Mouse (Mus musculus): ENCODE measurements around the gene Ptprf. TPM values are rescaled to one million over a fixed set of nuclear protein-coding genes. Genes with fewer than 3 reads are reported as not detected.

Gene Ptprf
- polyA plus RNA-seq, 1 experiment from 2014 or later, result 88.2 TPM

DNA sequence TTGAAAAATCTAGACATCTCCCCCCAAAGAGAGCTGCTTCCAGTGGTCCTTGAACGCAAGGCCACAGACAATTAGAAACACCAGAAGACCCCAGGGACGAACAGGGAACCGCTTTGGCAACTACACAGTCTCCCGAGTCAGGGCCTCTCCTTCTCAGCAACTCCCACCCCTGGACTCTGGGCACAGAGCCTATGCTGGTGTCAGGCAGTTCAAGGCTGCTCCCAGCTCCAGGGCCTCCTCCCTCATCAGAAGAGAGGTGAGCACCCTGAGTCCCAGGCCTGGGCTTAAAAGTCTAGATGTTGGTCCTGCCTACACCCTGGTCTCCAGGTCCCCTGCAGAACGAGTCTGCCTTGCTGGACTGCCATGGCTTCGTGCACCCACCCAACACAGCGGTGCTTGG, 10.7 kb downstream of the Ptprf start:
- Histone ChIP-seq H3K27ac (replicated peaks) (0 out of 2 replicates have a peak overlapping the region, but pooled peaks have one; percentile 51), H3K4me3 (no peak overlapping the region), H3K36me3 (replicated peaks) (peaks cover 87% of the 10 kb centered on the region), H3K9me3 (no peaks in the 10 kb centered on the region), H3K4me1 (peaks cover 73% of the 10 kb centered on the region), H3K27me3 (replicated peaks; ENCODE audit: low read depth, poor library complexity, severe bottlenecking) (no peaks in the 10 kb centered on the region)
- no peak for DNase-seq (ENCODE audit: low spot score)
- WGBS, result 87% methylated on average over 7 of the region's 7 CpGs

DNA sequence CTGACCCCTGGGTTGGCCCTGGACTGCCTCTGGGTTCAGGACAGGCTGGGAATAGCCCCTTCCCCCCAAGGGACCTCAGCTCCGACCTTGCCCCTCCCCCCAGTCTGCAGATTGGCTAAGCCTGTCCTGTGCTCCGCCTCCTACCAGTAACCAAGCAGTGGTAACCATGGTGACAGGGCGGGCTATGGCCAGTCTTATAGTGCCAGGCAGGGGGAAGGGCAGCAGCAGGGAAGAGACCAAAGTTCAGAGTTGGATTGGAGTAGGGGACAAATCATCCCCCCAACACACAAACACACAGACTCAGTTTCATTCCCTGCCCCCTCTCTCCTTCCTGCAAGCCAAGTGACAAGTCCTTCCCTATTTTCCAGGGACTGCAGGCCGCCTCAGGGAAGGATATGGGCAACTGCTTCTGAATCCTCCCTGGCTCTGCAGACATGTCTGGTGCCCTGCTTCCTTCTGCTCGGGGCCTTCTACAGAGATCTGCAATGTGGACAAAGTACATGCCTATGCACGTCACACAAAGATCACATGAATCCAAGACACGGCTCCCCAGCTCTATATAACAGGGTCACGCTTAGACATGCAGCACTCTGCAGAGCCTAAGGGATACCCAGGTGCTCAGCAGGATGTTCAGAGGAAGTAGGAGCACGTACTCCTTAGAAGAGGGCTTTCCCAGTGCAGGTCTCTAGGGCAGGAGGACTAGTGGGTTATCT, 14.5 kb downstream of the Ptprf start:
- 18% methylated on average over 9 of the region's 9 CpGs for WGBS
- H3K4me1 ChIP-seq, result peaks cover 95% of the 10 kb centered on the region

DNA sequence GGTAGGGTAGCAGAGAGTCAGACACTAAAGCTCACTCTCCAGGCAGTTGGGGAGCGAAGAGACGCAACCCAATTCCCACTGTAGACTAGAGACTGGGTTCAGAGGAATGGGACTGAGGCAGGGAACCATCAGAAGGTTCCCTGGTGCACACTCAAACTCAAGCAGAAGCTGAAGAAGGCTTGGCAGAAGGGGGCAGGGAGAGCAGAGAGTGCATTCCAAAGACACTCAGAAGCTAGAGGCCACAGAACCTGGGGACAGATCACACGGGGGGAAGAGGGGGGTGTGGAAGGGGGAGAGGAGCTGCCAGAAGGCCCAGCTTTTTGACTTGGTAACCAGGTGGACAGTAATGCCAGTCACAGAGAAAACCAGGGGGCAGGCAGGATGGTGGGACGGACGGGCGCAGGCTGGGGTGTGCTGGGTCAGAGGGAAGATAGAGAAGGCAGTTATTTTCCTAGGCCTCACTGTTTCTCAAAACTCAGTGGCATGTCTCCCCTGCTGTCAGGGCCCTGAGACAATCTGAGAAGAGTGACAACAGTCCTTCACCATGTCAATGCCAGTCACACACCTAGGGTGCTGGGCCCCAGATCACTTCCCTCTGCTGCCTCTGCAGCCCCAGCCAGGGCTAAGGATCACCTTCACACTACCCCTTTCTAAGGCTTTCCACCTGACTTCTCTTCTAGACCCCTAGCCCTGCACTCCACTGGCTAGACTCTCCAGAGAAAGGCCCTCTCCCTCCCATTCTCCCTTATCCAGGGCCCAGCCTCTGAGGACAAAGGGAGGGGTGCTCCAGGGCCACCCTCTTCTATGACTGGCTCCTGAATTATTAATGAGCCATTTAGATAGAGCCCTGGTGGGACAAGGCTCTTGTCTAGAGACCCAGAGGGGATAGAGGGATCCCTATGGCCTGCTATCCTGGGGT, 15.3 kb downstream of the Ptprf start:
- H3K4me3 ChIP-seq, result peak overlapping the region; percentile 44
- H3K4me1 ChIP-seq, result peaks cover 96% of the 10 kb centered on the region
- H3K9me3 ChIP-seq, result peaks cover 5% of the 10 kb centered on the region; the same call in 1 of the 2 replicates
- H3K27ac ChIP-seq (replicated peaks), result peak overlapping the region; percentile 91
- no peak for DNase-seq (ENCODE audit: low spot score)
- WGBS, result 69% methylated on average over 6 of the region's 6 CpGs
- no peaks in the 10 kb centered on the region for H3K27me3 ChIP-seq (replicated peaks; ENCODE audit: low read depth, poor library complexity, severe bottlenecking)
- H3K36me3 ChIP-seq (replicated peaks), result peaks cover 89% of the 10 kb centered on the region

More for the DNA sequence above, 14.5 kb downstream of the Ptprf start:
- peak; percentile 96 for DNase-seq (ENCODE audit: low spot score)
- peak overlapping the region; percentile 44 for H3K4me3 ChIP-seq
- H3K9me3 ChIP-seq, result no peaks in the 10 kb centered on the region
- H3K27ac ChIP-seq (replicated peaks), result peak overlapping the region; percentile 91
- H3K27me3 ChIP-seq (replicated peaks; ENCODE audit: low read depth, poor library complexity, severe bottlenecking), result no peaks in the 10 kb centered on the region
- peaks cover 87% of the 10 kb centered on the region for H3K36me3 ChIP-seq (replicated peaks)

DNA sequence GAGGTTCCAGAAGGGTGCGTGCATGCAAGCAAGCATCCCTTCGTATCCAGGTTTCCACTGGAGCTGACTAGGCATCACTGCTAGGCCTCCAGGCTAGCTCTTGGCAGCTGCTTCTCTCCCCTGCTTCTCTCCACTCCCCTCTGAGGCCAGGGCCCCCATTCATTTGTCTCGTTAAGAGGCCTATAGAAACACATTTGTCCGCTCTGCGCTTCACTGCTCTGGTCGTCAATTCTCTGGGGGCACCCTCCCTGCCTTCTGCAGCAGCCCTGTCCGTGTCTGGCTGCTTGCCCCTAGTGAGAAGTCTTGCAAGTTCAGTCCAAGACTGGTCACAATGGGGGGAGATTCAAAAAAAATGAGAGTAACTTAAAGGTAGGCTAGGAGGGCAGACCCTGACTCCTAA, 16.7 kb downstream of the Ptprf start:
- H3K36me3 ChIP-seq (replicated peaks), result peaks cover 89% of the 10 kb centered on the region
- H3K9me3 ChIP-seq, result peaks cover 7% of the 10 kb centered on the region; the same call in 1 of the 2 replicates
- H3K27me3 ChIP-seq (replicated peaks; ENCODE audit: low read depth, poor library complexity, severe bottlenecking), result no peaks in the 10 kb centered on the region
- H3K4me1 ChIP-seq, result peaks cover 95% of the 10 kb centered on the region
- peak overlapping the region; percentile 91 for H3K27ac ChIP-seq (replicated peaks)
- WGBS, result 48% methylated on average over 7 of the region's 7 CpGs
- no peak overlapping the region for H3K4me3 ChIP-seq
- DNase-seq (ENCODE audit: low spot score), result no peak

DNA sequence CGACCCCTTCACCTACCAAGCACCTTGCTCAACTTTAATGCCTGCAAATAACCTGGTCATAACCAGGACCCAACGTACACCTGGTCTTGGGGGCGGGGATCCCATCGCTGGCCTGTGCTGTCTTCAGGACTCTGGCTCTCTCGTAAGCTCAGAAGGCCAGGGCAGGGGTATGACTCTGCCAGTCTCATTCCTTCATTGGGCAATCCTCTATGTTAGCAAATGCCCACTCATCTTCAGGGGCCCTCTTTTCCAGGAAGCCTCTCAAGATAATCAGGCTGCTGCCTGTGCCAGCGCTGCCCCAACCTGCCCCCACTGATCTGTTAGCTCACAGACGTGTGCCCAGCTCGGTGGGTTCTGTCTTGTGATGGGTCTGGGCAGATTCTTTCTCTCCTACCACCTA, 17.2 kb downstream of the Ptprf start:
- Histone ChIP-seq H3K27ac (replicated peaks) (peak overlapping the region; percentile 91), H3K4me3 (no peak overlapping the region)
- WGBS, result 81% methylated on average over 8 of the region's 8 CpGs

DNA sequence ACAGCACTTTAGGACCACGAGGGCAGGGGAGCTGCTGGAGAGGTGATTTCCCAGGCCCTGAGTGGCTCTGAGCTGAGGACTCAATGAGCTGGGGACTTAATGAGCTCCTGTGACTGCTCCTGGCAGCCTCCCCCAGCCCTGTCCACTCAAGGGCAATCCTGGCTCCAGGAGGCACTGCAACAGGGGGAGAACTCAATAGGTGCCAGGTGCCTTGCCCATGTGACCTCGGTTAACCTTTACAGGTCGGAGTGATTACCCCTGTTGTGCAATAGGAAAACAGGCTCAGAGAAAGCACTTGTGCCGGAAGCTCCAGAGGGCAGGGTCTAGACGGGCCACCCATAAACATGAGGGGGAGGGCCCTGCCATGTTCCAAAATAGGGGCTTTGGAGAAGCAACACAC, 17.7 kb downstream of the Ptprf start:
- peaks cover 7% of the 10 kb centered on the region; the same call in 1 of the 2 replicates for H3K9me3 ChIP-seq
- H3K27me3 ChIP-seq (replicated peaks; ENCODE audit: low read depth, poor library complexity, severe bottlenecking), result no peaks in the 10 kb centered on the region
- DNase-seq (ENCODE audit: low spot score), result no peak
- H3K36me3 ChIP-seq (replicated peaks), result peaks cover 92% of the 10 kb centered on the region
- no peak overlapping the region for H3K4me3 ChIP-seq
- 45% methylated on average over 5 of the region's 5 CpGs for WGBS
- peak overlapping the region; percentile 91 for H3K27ac ChIP-seq (replicated peaks)
- H3K4me1 ChIP-seq, result peaks cover 97% of the 10 kb centered on the region

More for the DNA sequence above, 17.2 kb downstream of the Ptprf start:
- Histone ChIP-seq H3K4me1 (peaks cover 95% of the 10 kb centered on the region), H3K36me3 (replicated peaks) (peaks cover 89% of the 10 kb centered on the region), H3K9me3 (peaks cover 7% of the 10 kb centered on the region; the same call in 1 of the 2 replicates), H3K27me3 (replicated peaks; ENCODE audit: low read depth, poor library complexity, severe bottlenecking) (no peaks in the 10 kb centered on the region)
- no peak for DNase-seq (ENCODE audit: low spot score)

DNA sequence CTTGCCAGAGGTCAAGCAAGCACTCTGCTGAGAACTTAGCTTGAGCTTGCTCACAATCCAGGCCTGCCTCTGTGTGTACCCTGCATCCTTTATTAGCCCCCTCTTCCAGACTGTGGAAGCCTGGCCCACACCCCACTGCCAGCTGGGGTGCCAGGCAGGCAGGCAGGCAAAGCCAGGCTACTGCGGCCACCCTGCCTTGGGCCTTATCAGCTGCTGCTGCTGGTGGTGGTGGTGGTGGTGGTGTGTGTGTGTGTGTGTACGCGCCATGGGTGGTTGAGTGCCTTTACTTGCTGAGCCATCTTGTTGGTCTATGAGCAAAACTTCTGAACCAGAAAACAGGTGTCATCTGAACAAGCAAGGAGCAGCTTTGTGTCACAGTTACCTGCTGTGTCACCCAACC, 18.3 kb downstream of the Ptprf start:
- H3K36me3 ChIP-seq (replicated peaks), result peaks cover 99% of the 10 kb centered on the region
- peak overlapping the region; percentile 91 for H3K27ac ChIP-seq (replicated peaks)
- WGBS, result 93% methylated on average over 3 of the region's 3 CpGs
- DNase-seq (ENCODE audit: low spot score), result no peak
- H3K4me3 ChIP-seq, result no peak overlapping the region
- peaks cover 7% of the 10 kb centered on the region; the same call in 1 of the 2 replicates for H3K9me3 ChIP-seq
- no peaks in the 10 kb centered on the region for H3K27me3 ChIP-seq (replicated peaks; ENCODE audit: low read depth, poor library complexity, severe bottlenecking)
- H3K4me1 ChIP-seq, result peaks cover 92% of the 10 kb centered on the region

DNA sequence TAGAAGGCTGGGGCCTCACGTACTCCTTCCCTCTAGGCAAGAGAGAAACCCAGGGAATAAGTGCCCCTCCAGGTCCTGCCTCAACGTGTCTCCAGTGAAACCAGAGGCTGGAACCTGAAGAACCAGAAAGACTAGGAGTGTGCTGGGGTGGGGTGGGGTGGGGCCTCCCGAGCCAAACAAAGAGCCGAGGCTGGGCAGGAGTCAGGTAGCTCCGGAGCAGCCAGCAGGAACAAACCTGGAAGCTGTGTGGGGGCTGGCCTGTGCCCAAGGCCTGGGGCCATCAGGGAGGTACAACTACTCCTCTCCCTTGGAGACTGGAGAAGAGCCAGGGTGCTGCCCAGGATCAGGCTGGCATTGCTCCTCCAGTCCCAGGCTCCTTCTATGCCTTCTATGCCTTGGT, 18.9 kb downstream of the Ptprf start:
- peak overlapping the region; percentile 25; the same call in 1 of the 2 replicates for H3K4me3 ChIP-seq
- peak; percentile 65 for DNase-seq (ENCODE audit: low spot score)
- H3K4me1 ChIP-seq, result peaks cover 86% of the 10 kb centered on the region
- peaks cover 7% of the 10 kb centered on the region; the same call in 1 of the 2 replicates for H3K9me3 ChIP-seq
- H3K27me3 ChIP-seq (replicated peaks; ENCODE audit: low read depth, poor library complexity, severe bottlenecking), result no peaks in the 10 kb centered on the region
- peaks cover 100% of the 10 kb centered on the region for H3K36me3 ChIP-seq (replicated peaks)
- H3K27ac ChIP-seq (replicated peaks), result peak overlapping the region; percentile 91
- 51% methylated on average over 5 of the region's 5 CpGs for WGBS

DNA sequence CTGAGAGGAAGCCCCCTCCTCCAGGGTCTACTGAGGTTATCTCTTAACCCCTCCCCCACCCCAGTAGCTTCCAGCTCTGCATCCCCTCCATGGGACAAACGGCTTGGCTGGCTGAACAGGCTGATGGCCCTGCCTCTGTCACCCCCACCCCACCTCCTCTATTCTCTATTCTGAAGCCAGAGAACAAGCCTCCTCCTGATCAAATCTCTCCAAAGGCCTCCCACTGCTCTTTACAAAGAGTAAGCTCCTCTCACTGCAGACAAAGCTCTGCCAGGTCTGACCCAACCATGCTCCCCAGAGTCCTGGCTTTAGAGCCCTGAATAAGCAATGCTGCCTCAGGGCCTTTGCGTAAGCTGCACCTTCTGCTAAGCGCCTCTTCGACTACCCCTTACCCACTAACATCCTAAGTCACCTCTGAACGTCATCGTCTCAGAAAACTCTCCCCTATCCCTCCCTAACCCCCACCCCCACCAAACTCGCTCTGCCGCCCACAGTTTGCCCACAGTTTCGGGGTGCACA, 19.6 kb downstream of the Ptprf start:
- DNase-seq (ENCODE audit: low spot score), result no peak
- Histone ChIP-seq H3K36me3 (replicated peaks) (peaks cover 100% of the 10 kb centered on the region), H3K27me3 (replicated peaks; ENCODE audit: low read depth, poor library complexity, severe bottlenecking) (no peaks in the 10 kb centered on the region), H3K4me1 (peaks cover 84% of the 10 kb centered on the region), H3K9me3 (peaks cover 7% of the 10 kb centered on the region; the same call in 1 of the 2 replicates), H3K4me3 (peak overlapping the region; percentile 25; the same call in 1 of the 2 replicates), H3K27ac (replicated peaks) (peak overlapping the region; percentile 91)
- WGBS, result 63% methylated on average over 9 of the region's 9 CpGs

DNA sequence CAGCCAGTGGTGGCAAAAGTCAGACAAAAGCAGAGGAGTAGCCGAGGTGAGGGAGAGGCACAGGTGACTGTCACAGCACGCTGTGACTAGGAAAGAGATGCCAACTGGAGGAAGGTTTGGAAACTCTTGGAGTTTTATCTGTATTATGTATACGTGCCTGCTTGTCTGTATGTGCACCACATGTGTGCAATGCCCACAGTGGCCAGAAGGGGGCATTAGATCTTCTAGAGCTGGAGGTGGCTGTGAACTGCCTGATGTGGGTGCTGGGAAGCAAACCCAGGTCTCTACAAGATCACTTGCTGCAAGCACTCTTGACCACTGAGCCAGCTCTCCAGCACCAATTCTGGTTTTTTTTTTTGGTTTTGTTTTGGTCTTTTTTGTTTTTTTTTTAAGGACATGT, 20.5 kb downstream of the Ptprf start:
- Histone ChIP-seq H3K27me3 (replicated peaks; ENCODE audit: low read depth, poor library complexity, severe bottlenecking) (no peaks in the 10 kb centered on the region), H3K9me3 (peaks cover 7% of the 10 kb centered on the region; the same call in 1 of the 2 replicates), H3K36me3 (replicated peaks) (peaks cover 100% of the 10 kb centered on the region), H3K4me3 (no peak overlapping the region), H3K27ac (replicated peaks) (no peak overlapping the region), H3K4me1 (peaks cover 84% of the 10 kb centered on the region)
- no peak for DNase-seq (ENCODE audit: low spot score)
- WGBS, result 95% methylated on average over 3 of the region's 3 CpGs

DNA sequence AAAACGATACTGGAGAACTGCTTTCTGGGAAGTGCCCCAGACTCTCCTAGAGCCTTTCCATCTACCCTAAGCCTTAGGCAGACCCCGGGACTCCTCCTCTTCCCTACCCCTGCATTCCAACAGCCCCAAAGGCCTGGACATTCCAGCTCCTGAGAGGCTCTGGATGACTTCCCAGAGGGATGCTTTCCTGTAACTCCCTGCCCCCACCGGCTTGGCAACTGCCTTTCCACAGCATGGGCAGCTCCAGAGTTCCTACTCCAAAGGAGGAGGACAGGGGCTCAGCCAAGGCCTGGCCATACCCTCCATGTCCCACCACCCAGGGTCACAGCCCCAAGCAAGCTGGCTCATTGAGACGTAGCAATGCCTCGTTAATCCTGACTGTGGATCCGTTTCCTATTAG, 21.2 kb downstream of the Ptprf start:
- no peak for DNase-seq (ENCODE audit: low spot score)
- peaks cover 100% of the 10 kb centered on the region for H3K36me3 ChIP-seq (replicated peaks)

More for the DNA sequence above, 21.2 kb downstream of the Ptprf start:
- H3K9me3 ChIP-seq, result peaks cover 7% of the 10 kb centered on the region; the same call in 1 of the 2 replicates
- 40% methylated on average over 6 of the region's 6 CpGs for WGBS
- no peaks in the 10 kb centered on the region for H3K27me3 ChIP-seq (replicated peaks; ENCODE audit: low read depth, poor library complexity, severe bottlenecking)
- no peak overlapping the region for H3K4me3 ChIP-seq
- H3K4me1 ChIP-seq, result peaks cover 84% of the 10 kb centered on the region
- H3K27ac ChIP-seq (replicated peaks), result peak overlapping the region; percentile 21; the same call in 1 of the 2 replicates

All from embryonic facial prominence, embryonic 10.5 days (tissue).